Mouse (Mus musculus) limb, embryonic 11.5 days (tissue): Measurements from ENCODE around the gene Igsf8. TPM values are rescaled to one million over a fixed set of nuclear protein-coding genes. Genes with fewer than 3 reads are reported as not detected.

Experiments used
- ATAC-seq: fragments of 200-750 bp; cut with Nextera tagmentation; 2 replicates; pipeline ENCODE4 v1.8.0; 2017; ENCODE audit warnings: low read depth; ENCODE audit not compliant: insufficient number of reproducible peaks, low FRiP score, low TSS enrichment
- DNase-seq: peaks from one replicate; pipeline ENCODE4 v3.0.0-alpha.2; 2015; ENCODE audit warnings: low spot score
- H3K27ac ChIP-seq: fragments of 300-500 bp; sonication (generic); replicated peaks from 2 replicates; pipeline ENCODE4 v1.5.1; 2014; ENCODE audit warnings: low read depth, mild to moderate bottlenecking, low read length
- H3K27me3 ChIP-seq: fragments of 300-500 bp; sonication (generic); 2 replicates; pipeline ENCODE4 v1.6.1; 2014; ENCODE audit warnings: mild to moderate bottlenecking, low read length, mixed read lengths; ENCODE audit not compliant: control insufficient read depth, insufficient read depth
- H3K36me3 ChIP-seq: fragments of 300-500 bp; sonication (generic); 2 replicates; pipeline ENCODE4 v1.6.1; 2014; ENCODE audit warnings: mild to moderate bottlenecking, low read length, moderate library complexity, mixed read lengths; ENCODE audit not compliant: control insufficient read depth, insufficient read depth
- H3K4me1 ChIP-seq: fragments of 300-500 bp; sonication (generic); 2 replicates; pipeline ENCODE4 v1.6.1; 2014; ENCODE audit warnings: low read length, mixed read lengths; ENCODE audit not compliant: control insufficient read depth, insufficient read depth
- H3K4me2 ChIP-seq: fragments of 300-500 bp; sonication (generic); 2 replicates; pipeline ENCODE4 v1.6.1; 2014; ENCODE audit warnings: low read depth, mild to moderate bottlenecking, moderate library complexity; ENCODE audit not compliant: severe bottlenecking
- H3K4me3 ChIP-seq: fragments of 300-500 bp; sonication (generic); 2 replicates; pipeline ENCODE4 v1.5.1; 2014; ENCODE audit warnings: low read depth, low read length
- H3K9ac ChIP-seq: fragments of 300-500 bp; sonication (generic); 2 replicates; pipeline ENCODE4 v1.6.1; 2014; ENCODE audit warnings: mild to moderate bottlenecking, low read length
- H3K9me3 ChIP-seq: fragments of 300-500 bp; sonication (generic); 2 replicates; pipeline ENCODE4 v1.6.1; 2016; ENCODE audit warnings: low read length; ENCODE audit not compliant: control insufficient read depth
- WGBS: fragments of 180-500 bp; shearing (Covaris S2); extraction: QIAGEN DNeasy Blood & Tissue Kit; methylation state at CpG from one replicate; pipeline ENCODE4 v1.1.7; 2014; 5-methylcytosine and 5-hydroxymethylcytosine counted together
- polyA plus RNA-seq: library from polyadenylated mRNA; unstranded; fragments of >200 nt; fragmentation: Nextera tagmentation; extraction: Ambion mirVana; gene quantifications from 2 replicates; pipeline ENCODE4 v1.2.1, GENCODE M21; 2014

The Igsf8 gene
- polyA plus RNA-seq, 1 experiment from 2014 or later = 35.4 TPM

GRCm38 (mm10) chr1:172293449-172293848 is 32.0 kb downstream of the Igsf8 start:
- DNase-seq = no peak
- H3K4me1 ChIP-seq = peaks cover 15% of the 10 kb centered on the region
- H3K9me3 ChIP-seq = no peaks in the 10 kb centered on the region
- H3K36me3 ChIP-seq = no peaks in the 10 kb centered on the region; the same call in 1 of the 2 replicates
- no peak overlapping the region for H3K27ac ChIP-seq
- H3K27me3 ChIP-seq = no peaks in the 10 kb centered on the region
- no peak for ATAC-seq
- no peak overlapping the region for H3K4me2 ChIP-seq
- H3K9ac ChIP-seq = no peak overlapping the region
- WGBS = 95% methylated on average over 11 of the region's 11 CpGs
- no peak overlapping the region for H3K4me3 ChIP-seq

GRCm38 (mm10) chr1:172295751-172296197 is 34.3 kb downstream of the Igsf8 start:
- DNase-seq = no peak
- ATAC-seq = peak; percentile 42
- 50% methylated on average over 4 of the region's 4 CpGs for WGBS
- Histone ChIP-seq H3K27ac (peak overlapping the region; percentile 38), H3K9me3 (no peaks in the 10 kb centered on the region), H3K9ac (no peak overlapping the region), H3K36me3 (no peaks in the 10 kb centered on the region), H3K4me2 (no peak overlapping the region), H3K4me3 (no peak overlapping the region), H3K27me3 (no peaks in the 10 kb centered on the region), H3K4me1 (peaks cover 30% of the 10 kb centered on the region)

GRCm38 (mm10) chr1:172296816-172297510 is 35.5 kb downstream of the Igsf8 start:
- Histone ChIP-seq H3K9ac (no peak overlapping the region), H3K36me3 (no peaks in the 10 kb centered on the region), H3K27ac (peak overlapping the region; percentile 51; the same call in 1 of the 2 replicates), H3K4me1 (peaks cover 34% of the 10 kb centered on the region), H3K9me3 (no peaks in the 10 kb centered on the region), H3K4me3 (0 out of 2 replicates have a peak overlapping the region, but pooled peaks have one; percentile 12), H3K4me2 (peak overlapping the region; percentile 39; the same call in 1 of the 2 replicates), H3K27me3 (no peaks in the 10 kb centered on the region)
- whole genome bisulfite sequencing = 86% methylated on average over 6 of the region's 6 CpGs
- DNase-seq (no peak), ATAC-seq (no peak)

GRCm38 (mm10) chr1:172297611-172298537 is 36.4 kb downstream of the Igsf8 start, which contains the start of gene Atp1a2:
Gene Atp1a2, minus strand, starts transcription at chr1:172298064.
- H3K9me3 ChIP-seq = no peaks in the 10 kb centered on the region
- H3K9ac ChIP-seq = peak within 1 kb of the TSS; percentile 36; the same call in 1 of the 2 replicates
- H3K27ac ChIP-seq = peak within 1 kb of the TSS; percentile 51
- no peaks in the 10 kb centered on the region for H3K27me3 ChIP-seq
- DNase-seq (peak; percentile 57), ATAC-seq (no peak; the same call in 1 of the 2 replicates)
- WGBS = 4% methylated on average over 16 of the region's 16 CpGs
- peak within 1 kb of the TSS; percentile 12; the same call in 1 of the 2 replicates for H3K4me3 ChIP-seq
- H3K36me3 ChIP-seq = no peaks in the 10 kb centered on the region
- H3K4me2 ChIP-seq = peak within 1 kb of the TSS; percentile 39
- peaks cover 34% of the 10 kb centered on the region for H3K4me1 ChIP-seq

GRCm38 (mm10) chr1:172299528-172299927 is 38.1 kb downstream of the Igsf8 start:
- DNase-seq (no peak), ATAC-seq (no peak)
- Histone ChIP-seq H3K4me1 (peaks cover 42% of the 10 kb centered on the region), H3K4me3 (no peak overlapping the region), H3K4me2 (no peak overlapping the region), H3K9ac (no peak overlapping the region), H3K36me3 (no peaks in the 10 kb centered on the region), H3K27me3 (no peaks in the 10 kb centered on the region), H3K27ac (0 out of 2 replicates have a peak overlapping the region, but pooled peaks have one; percentile 10), H3K9me3 (no peaks in the 10 kb centered on the region)
- 51% methylated on average over 7 of the region's 7 CpGs for WGBS

GRCm38 (mm10) chr1:172300247-172300646 is 38.8 kb downstream of the Igsf8 start:
- Histone ChIP-seq H3K36me3 (no peaks in the 10 kb centered on the region), H3K9me3 (no peaks in the 10 kb centered on the region), H3K9ac (no peak overlapping the region), H3K4me2 (no peak overlapping the region), H3K4me1 (peaks cover 40% of the 10 kb centered on the region), H3K27me3 (no peaks in the 10 kb centered on the region), H3K27ac (no peak overlapping the region), H3K4me3 (no peak overlapping the region)
- no peak for ATAC-seq
- no peak for DNase-seq
- 61% methylated on average over 5 of the region's 5 CpGs for WGBS

GRCm38 (mm10) chr1:172301180-172301579 is 39.7 kb downstream of the Igsf8 start:
- 39% methylated on average over 12 of the region's 12 CpGs for WGBS
- no peak overlapping the region for H3K9ac ChIP-seq
- no peak overlapping the region for H3K4me3 ChIP-seq
- no peak for ATAC-seq
- H3K27ac ChIP-seq = no peak overlapping the region
- H3K4me1 ChIP-seq = peaks cover 39% of the 10 kb centered on the region
- H3K9me3 ChIP-seq = no peaks in the 10 kb centered on the region
- H3K27me3 ChIP-seq = no peaks in the 10 kb centered on the region
- DNase-seq = no peak
- H3K36me3 ChIP-seq = no peaks in the 10 kb centered on the region
- H3K4me2 ChIP-seq = no peak overlapping the region

- DNase-seq (no peak), ATAC-seq (no peak)
- H3K27me3 ChIP-seq = no peaks in the 10 kb centered on the region
- H3K36me3 ChIP-seq = no peaks in the 10 kb centered on the region
- H3K4me3 ChIP-seq = no peak overlapping the region
- no peak overlapping the region; the same call in 1 of the 2 replicates for H3K27ac ChIP-seq
- WGBS = 50% methylated on average over 3 of the region's 3 CpGs
- H3K9me3 ChIP-seq = no peaks in the 10 kb centered on the region
- no peak overlapping the region for H3K4me2 ChIP-seq
- H3K4me1 ChIP-seq = peaks cover 38% of the 10 kb centered on the region
- no peak overlapping the region for H3K9ac ChIP-seq
These were observed 40.9 kb downstream of the Igsf8 start for GRCm38 (mm10) chr1:172302311-172302710.
